Mouse (Mus musculus) liver, adult 2 months (tissue): ENCODE data around the gene Slit1. TPM values are rescaled to one million over a fixed set of nuclear protein-coding genes. Genes with fewer than 3 reads are reported as not detected.

Experiments
- DNase-seq: peaks from one replicate; pipeline ENCODE4 v3.0.0-alpha.2; 2011; ENCODE audit warnings: low read depth, low spot score; ENCODE audit errors: extremely low read depth
- H3K27ac ChIP-seq: fragments of 200-500 bp; replicated peaks from 2 replicates; pipeline ENCODE4 v1.5.1; 2012; ENCODE audit warnings: low read depth, mild to moderate bottlenecking, control low read depth, inconsistent platforms, low read length; ENCODE audit not compliant: insufficient read depth
- H3K27me3 ChIP-seq: fragments of 200-500 bp; 2 replicates; pipeline ENCODE4 v1.6.1; 2012; ENCODE audit warnings: mild to moderate bottlenecking, moderate library complexity, low read length, inconsistent platforms; ENCODE audit not compliant: control insufficient read depth, insufficient read depth
- H3K36me3 ChIP-seq: fragments of 200-500 bp; 2 replicates; pipeline ENCODE4 v1.6.1; 2012; ENCODE audit warnings: low read length, inconsistent platforms; ENCODE audit not compliant: control insufficient read depth, insufficient read depth
- H3K4me1 ChIP-seq: fragments of 200-500 bp; 2 replicates; pipeline ENCODE4 v1.6.1; 2011; ENCODE audit warnings: low read length; ENCODE audit not compliant: control insufficient read depth, insufficient read depth
- H3K4me3 ChIP-seq: fragments of 200-500 bp; 2 replicates; pipeline ENCODE4 v1.5.1; 2011; ENCODE audit warnings: low read depth, mild to moderate bottlenecking, control low read depth, low read length, moderate library complexity; ENCODE audit not compliant: insufficient read depth
- H3K79me2 ChIP-seq: fragments of 200-500 bp; 2 replicates; pipeline ENCODE4 v1.6.1; 2012; ENCODE audit warnings: inconsistent platforms, mild to moderate bottlenecking, low read length, moderate library complexity; ENCODE audit not compliant: control insufficient read depth, insufficient read depth
- H3K9ac ChIP-seq: fragments of 200-500 bp; 2 replicates; pipeline ENCODE4 v1.6.1; 2012; ENCODE audit warnings: low read depth, mild to moderate bottlenecking, control low read depth, inconsistent platforms, low read length
- CTCF ChIP-seq: fragments of 200-500 bp; IDR thresholded peaks from 2 replicates; pipeline ENCODE4 v1.5.1; 2011; ENCODE audit warnings: low read depth, low read length, control low read depth
- POLR2A ChIP-seq: fragments of 200-500 bp; IDR thresholded peaks from 2 replicates; pipeline ENCODE4 v1.6.1; 2011; ENCODE audit warnings: low read length, control low read depth; ENCODE audit not compliant: insufficient read depth; ENCODE audit errors: extremely low read depth
- WGBS: fragments of 180-500 bp; shearing (Covaris S2); methylation state at CpG from one replicate; pipeline ENCODE4 v1.1.7; 2018; 5-methylcytosine and 5-hydroxymethylcytosine counted together
- polyA plus RNA-seq: library from polyadenylated mRNA; depleted of rRNA; stranded (reverse); fragments of >200 nt; gene quantifications from 2 replicates; pipeline ENCODE4 v1.2.3, GENCODE M21; 2012
- total RNA-seq: library from RNA; depleted of rRNA; stranded (reverse); fragments of >200 nt; gene quantifications from 2 replicates; pipeline ENCODE4 v1.2.3, GENCODE M21; 2014

Slit1 gene
- total and polyA plus RNA-seq, 2 experiments: 0.09 to 0.18 TPM

DNA sequence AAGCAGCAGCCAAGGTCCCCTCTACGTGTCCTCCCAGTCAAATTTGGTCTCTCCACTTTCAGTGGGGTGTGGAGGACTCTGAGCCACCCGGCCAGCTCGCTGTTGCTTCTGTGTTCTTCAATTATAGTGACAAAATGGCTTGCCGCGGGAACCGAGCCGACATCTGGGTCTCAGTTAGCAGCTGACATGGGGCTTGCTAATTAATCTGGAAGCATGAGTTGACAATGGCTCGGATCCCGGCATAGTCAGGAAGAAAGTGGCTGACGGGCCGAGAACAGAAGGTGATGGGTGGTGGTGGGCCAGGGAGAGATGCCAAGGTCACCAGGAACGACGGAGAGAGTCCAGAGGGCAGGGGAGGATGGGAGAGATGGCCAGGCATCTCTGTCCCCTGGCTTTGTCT is 55.2 kb downstream of the Slit1 start:
- 73% methylated on average over 13 of the region's 13 CpGs for WGBS
- no peak for DNase-seq
- no peak overlapping the region for H3K27ac ChIP-seq
- H3K79me2 ChIP-seq: no peaks in the 10 kb centered on the region
- H3K36me3 ChIP-seq: no peaks in the 10 kb centered on the region
- no peak overlapping the region for H3K4me3 ChIP-seq
- TF ChIP-seq POLR2A (no peak), CTCF (no peak)
- no peak overlapping the region for H3K9ac ChIP-seq
- no peaks in the 10 kb centered on the region for H3K4me1 ChIP-seq
- no peaks in the 10 kb centered on the region for H3K27me3 ChIP-seq

- Histone ChIP-seq H3K27me3 (no peaks in the 10 kb centered on the region), H3K36me3 (no peaks in the 10 kb centered on the region), H3K79me2 (no peaks in the 10 kb centered on the region), H3K4me3 (no peak overlapping the region), H3K9ac (no peak overlapping the region), H3K4me1 (no peaks in the 10 kb centered on the region), H3K27ac (no peak overlapping the region)
- no peak for TF ChIP-seq CTCF
- no peak for TF ChIP-seq POLR2A
- DNase-seq: no peak
- 86% methylated on average over 8 of the region's 8 CpGs for WGBS
Observed at GRCm38 (mm10) chr19:41687836-41688235, 55.6 kb downstream of the Slit1 start.

DNA sequence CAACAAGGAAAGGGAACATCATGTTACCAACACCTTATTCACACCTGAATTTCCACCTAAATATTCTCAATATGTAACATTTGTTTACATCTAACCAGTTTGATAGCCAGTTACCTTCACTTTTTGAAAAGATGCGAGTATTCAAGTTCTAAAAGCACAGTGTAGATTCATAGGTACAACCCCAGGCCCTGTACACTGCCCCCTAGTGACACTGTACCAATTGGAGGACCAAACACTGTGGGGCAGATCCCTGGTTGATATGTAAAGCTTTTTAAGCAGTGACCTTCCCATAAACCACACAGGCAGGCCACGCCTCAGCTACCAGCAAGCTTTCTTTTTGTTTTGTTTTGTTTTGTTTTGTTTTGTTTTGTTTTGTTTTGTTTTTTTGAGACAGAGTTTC is 57.3 kb downstream of the Slit1 start:
- Histone ChIP-seq H3K9ac (no peak overlapping the region), H3K36me3 (no peaks in the 10 kb centered on the region), H3K4me3 (no peak overlapping the region), H3K4me1 (no peaks in the 10 kb centered on the region), H3K27me3 (no peaks in the 10 kb centered on the region), H3K79me2 (no peaks in the 10 kb centered on the region), H3K27ac (no peak overlapping the region)
- TF ChIP-seq CTCF (no peak), POLR2A (no peak)
- no peak for DNase-seq
- WGBS: 91% methylated on average over 2 of the region's 2 CpGs

GRCm38 (mm10) chr19:41685453-41686086 is 57.9 kb downstream of the Slit1 start:
- no peaks in the 10 kb centered on the region for H3K27me3 ChIP-seq

GRCm38 (mm10) chr19:41684874-41685273 is 58.6 kb downstream of the Slit1 start:
- no peak overlapping the region for H3K27ac ChIP-seq
- no peaks in the 10 kb centered on the region for H3K4me1 ChIP-seq
- DNase-seq: no peak
- WGBS: 82% methylated on average over 1 of the region's 1 CpGs
- H3K27me3 ChIP-seq: no peaks in the 10 kb centered on the region
- H3K79me2 ChIP-seq: no peaks in the 10 kb centered on the region
- no peaks in the 10 kb centered on the region for H3K36me3 ChIP-seq
- TF ChIP-seq POLR2A: no peak
- no peak for TF ChIP-seq CTCF
- no peak overlapping the region for H3K9ac ChIP-seq
- H3K4me3 ChIP-seq: no peak overlapping the region

More at GRCm38 (mm10) chr19:41685453-41686086, 57.9 kb downstream of the Slit1 start:
- no peak overlapping the region for H3K27ac ChIP-seq
- no peaks in the 10 kb centered on the region for H3K4me1 ChIP-seq
- DNase-seq: no peak
- TF ChIP-seq POLR2A: no peak
- TF ChIP-seq CTCF: no peak
- WGBS: 87% methylated on average over 13 of the region's 13 CpGs
- no peak overlapping the region for H3K9ac ChIP-seq
- H3K79me2 ChIP-seq: no peaks in the 10 kb centered on the region
- no peak overlapping the region for H3K4me3 ChIP-seq
- no peaks in the 10 kb centered on the region for H3K36me3 ChIP-seq

GRCm38 (mm10) chr19:41683951-41684350 is 59.5 kb downstream of the Slit1 start:
- no peak for DNase-seq
- no peaks in the 10 kb centered on the region for H3K27me3 ChIP-seq
- no peaks in the 10 kb centered on the region for H3K36me3 ChIP-seq
- no peak overlapping the region for H3K27ac ChIP-seq
- H3K9ac ChIP-seq: no peak overlapping the region
- no peaks in the 10 kb centered on the region for H3K79me2 ChIP-seq
- no peak overlapping the region for H3K4me3 ChIP-seq
- 85% methylated on average over 1 of the region's 1 CpGs for WGBS
- TF ChIP-seq POLR2A: no peak
- TF ChIP-seq CTCF: no peak
- no peaks in the 10 kb centered on the region for H3K4me1 ChIP-seq
